8 mouse cellular contexts compared by ENCODE assay signal in the genomic region with DNA sequence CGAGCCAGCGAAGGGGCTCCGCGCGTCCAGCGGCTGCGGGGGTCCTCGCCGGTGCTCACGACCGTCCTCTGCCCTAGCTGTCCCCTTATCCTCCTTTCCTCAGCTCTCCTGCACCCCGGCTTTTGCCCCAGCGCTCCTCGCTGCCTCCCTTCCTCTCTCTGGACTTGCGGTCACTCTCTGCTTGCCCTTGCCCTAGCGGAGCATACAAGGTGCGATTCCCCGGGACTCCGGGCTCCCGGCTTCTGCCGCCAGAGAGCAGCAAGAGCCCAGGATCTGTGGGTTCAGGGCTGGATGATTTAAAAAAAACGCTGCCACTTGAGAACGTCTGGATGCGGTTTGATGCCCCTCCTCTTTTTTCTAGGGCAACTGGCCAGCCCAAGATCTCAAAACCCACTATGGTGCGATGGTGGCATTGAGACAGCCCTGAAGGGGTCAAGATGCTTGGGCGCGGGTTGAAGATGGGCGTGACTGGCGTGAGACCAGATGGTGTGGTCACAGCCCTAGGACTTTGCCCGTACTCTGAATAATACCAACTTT. TPM values are rescaled to one million over a fixed set of nuclear protein-coding genes. Genes with fewer than 3 reads are reported as not detected.
DNase-seq lines count a peak whose midpoint lies in the region; ATAC-seq and TF ChIP-seq lines count a peak whose summit lies in the region.

No protein-coding gene starts in this region.

- no peaks in the 10 kb centered on the region for H3K36me3 ChIP-seq in spleen, adult 2 months (ENCODE audit: control insufficient read depth, insufficient read depth, low read length)
- no peaks in the 10 kb centered on the region for H3K36me3 ChIP-seq in heart, embryonic 11.5 days (ENCODE audit: control insufficient read depth, insufficient read depth, low read length)
- no peaks in the 10 kb centered on the region for H3K36me3 ChIP-seq in kidney, embryonic 14.5 days (ENCODE audit: control insufficient read depth, insufficient read depth, low read length)
- H3K36me3 ChIP-seq in midbrain, postnatal 0 days (ENCODE audit: insufficient read depth, low read length), result no peaks in the 10 kb centered on the region

- H3K27ac ChIP-seq in spleen, adult 2 months (ENCODE audit: insufficient read depth, low read length), result no peak overlapping the region
- H3K27ac ChIP-seq in heart, embryonic 11.5 days (ENCODE audit: low read depth, low read length), result no peak overlapping the region
- H3K27ac ChIP-seq in kidney, embryonic 14.5 days (ENCODE audit: low read depth, low read length), result no peak overlapping the region
- no peak overlapping the region for H3K27ac ChIP-seq in midbrain, postnatal 0 days (ENCODE audit: low read depth, low read length)

- peaks cover 17% of the 10 kb centered on the region for H3K27me3 ChIP-seq in spleen, adult 2 months (ENCODE audit: control insufficient read depth, insufficient read depth, low read length)
- peaks cover 77% of the 10 kb centered on the region for H3K27me3 ChIP-seq in heart, embryonic 11.5 days (ENCODE audit: control insufficient read depth, insufficient read depth, low read length)
- H3K27me3 ChIP-seq in kidney, embryonic 14.5 days (ENCODE audit: control insufficient read depth, insufficient read depth, low read length), result peaks cover 58% of the 10 kb centered on the region
- H3K27me3 ChIP-seq in midbrain, postnatal 0 days (ENCODE audit: insufficient read depth, low read length), result peaks cover 63% of the 10 kb centered on the region

- no peak for DNase-seq in spleen, adult 2 months (ENCODE audit: low read depth in 1 of 2, low spot score in 2 of 2)
- no peak for DNase-seq in spleen, adult 12 weeks (ENCODE audit: low spot score)
- peak; percentile 82 for DNase-seq in fibroblast of lung, adult 2 months (ENCODE audit: low read depth)
- DNase-seq in liver, result peak; percentile 48
- DNase-seq in midbrain, postnatal 0 days (ENCODE audit: low spot score), result peak; percentile 85
- peak; percentile 76 for DNase-seq in yolk sac, embryonic 10.5 days (ENCODE audit: low spot score)

- TF ChIP-seq CTCF in spleen, adult 2 months (IDR thresholded peaks at IDR 0.05; ENCODE audit: extremely low read depth, insufficient read depth, insufficient read length, insufficient replicate concordance), result no peak
- peak; percentile 83 for TF ChIP-seq CTCF in midbrain, postnatal 0 days (IDR thresholded peaks at IDR 0.05)

- WGBS in spleen, adult 2 months, result 10% methylated on average over 22 of the region's 30 CpGs
- WGBS in heart, embryonic 11.5 days (ENCODE audit: insufficient replicate concordance), result 1% methylated on average over 27 of the region's 30 CpGs
- under 1% methylated on average over 26 of the region's 30 CpGs for WGBS in kidney, embryonic 14.5 days
- WGBS in midbrain, postnatal 0 days, result 1% methylated on average over 19 of the region's 30 CpGs

- H3K4me1 ChIP-seq in spleen, adult 2 months (ENCODE audit: control insufficient read depth, insufficient read depth, insufficient read length), result no peaks in the 10 kb centered on the region
- H3K4me1 ChIP-seq in heart, embryonic 11.5 days (ENCODE audit: control insufficient read depth, insufficient read depth, low read length), result peaks cover 11% of the 10 kb centered on the region
- H3K4me1 ChIP-seq in kidney, embryonic 14.5 days (ENCODE audit: control insufficient read depth, insufficient read depth, low read length), result 0 out of 2 replicates have a peak, but pooled peaks cover 3% of the 10 kb centered on the region
- H3K4me1 ChIP-seq in midbrain, postnatal 0 days (ENCODE audit: insufficient read depth, low read length), result no peaks in the 10 kb centered on the region

- peak overlapping the region; percentile 29; the same call in 1 of the 2 replicates for H3K4me3 ChIP-seq in spleen, adult 2 months (ENCODE audit: extremely low read depth, insufficient read depth, insufficient read length)
- peak overlapping the region; percentile 60 for H3K4me3 ChIP-seq in heart, embryonic 11.5 days (ENCODE audit: low read depth, low read length)
- peak overlapping the region; percentile 49 for H3K4me3 ChIP-seq in kidney, embryonic 14.5 days (ENCODE audit: low read length)
- H3K4me3 ChIP-seq in midbrain, postnatal 0 days (ENCODE audit: low read depth, low read length), result peak overlapping the region; percentile 43

- peak overlapping the region; percentile 63 for H3K9ac ChIP-seq in heart, embryonic 11.5 days (ENCODE audit: low read depth, low read length)
- peak overlapping the region; percentile 47; the same call in 1 of the 2 replicates for H3K9ac ChIP-seq in kidney, embryonic 14.5 days (ENCODE audit: low read depth, low read length)
- H3K9ac ChIP-seq in midbrain, postnatal 0 days (replicated peaks; ENCODE audit: low read length, poor library complexity, severe bottlenecking), result 0 out of 2 replicates have a peak overlapping the region, but pooled peaks have one; percentile 29

- TF ChIP-seq POLR2A in spleen, adult 2 months (IDR thresholded peaks at IDR 0.05; ENCODE audit: low read depth, low read length), result no peak

- H3K9me3 ChIP-seq in heart, embryonic 11.5 days (replicated peaks; ENCODE audit: control insufficient read depth, low read length), result no peaks in the 10 kb centered on the region
- no peaks in the 10 kb centered on the region for H3K9me3 ChIP-seq in kidney, embryonic 14.5 days (ENCODE audit: control insufficient read depth, low read length)
- no peaks in the 10 kb centered on the region for H3K9me3 ChIP-seq in midbrain, postnatal 0 days (ENCODE audit: low read length)

- peak overlapping the region; percentile 85 for H3K4me2 ChIP-seq in heart, embryonic 11.5 days
- peak overlapping the region; percentile 78 for H3K4me2 ChIP-seq in kidney, embryonic 14.5 days (replicated peaks; ENCODE audit: low read depth, low read length)
- H3K4me2 ChIP-seq in midbrain, postnatal 0 days (ENCODE audit: low read depth, low read length, poor library complexity, severe bottlenecking), result peak overlapping the region; percentile 73

- peak; percentile 62 for ATAC-seq in heart, embryonic 11.5 days (replicated peaks; ENCODE audit: insufficient number of reproducible peaks, low FRiP score, low TSS enrichment)
- peak; percentile 90 for ATAC-seq in kidney, embryonic 14.5 days (ENCODE audit: low FRiP score, low TSS enrichment)
- peak; percentile 75 for ATAC-seq in midbrain, postnatal 0 days (ENCODE audit: low FRiP score)

RNA-seq across cellular contexts. Expression of a gene that starts 0.6 kb away (rescaled TPM):
- 10.0 and 11.8 TPM in 2 replicates for polyA plus RNA-seq in spleen, adult 2 months (2012; rRNA removed)
- 0.34 and 0.50 TPM in 2 replicates for polyA plus RNA-seq in heart, embryonic 11.5 days (2014; fragmentation: Nextera tagmentation; extraction: Ambion mirVana)
- polyA plus RNA-seq in kidney, embryonic 14.5 days (2014; fragmentation: Nextera tagmentation; extraction: Ambion mirVana), result 1.1 and 1.5 TPM in 2 replicates
- 0.44 and 0.71 TPM in 2 replicates for total RNA-seq in midbrain, postnatal 0 days (2014; rRNA removed)
- 0.10 and 0.34 TPM in 2 replicates for polyA plus RNA-seq in midbrain, postnatal 0 days (2015; fragmentation: Nextera tagmentation; extraction: Ambion mirVana)

Comparison
In these comparisons a context has a peak if more than half of its experiments do, and no peak if none do; other contexts are left out.
1. DNase-seq: peak in fibroblast of lung, adult 2 months (single experiment), liver (single experiment), midbrain, postnatal 0 days (single experiment) and yolk sac, embryonic 10.5 days (single experiment); none in spleen, adult 2 months (0 of 2) and spleen, adult 12 weeks (single experiment).
2. Peak in every context shown above with its lines, with median percentiles within 50 percentile points of each other: H3K4me3 ChIP-seq, ATAC-seq, H3K4me2 ChIP-seq and H3K9ac ChIP-seq.